Mouse (Mus musculus) frontal cortex, adult 2 months (tissue): ENCODE data around the gene Aaed1. TPM values are rescaled to one million over a fixed set of nuclear protein-coding genes. Genes with fewer than 3 reads are reported as not detected.

Experiments used
- DNase-seq, 2 experiments: peaks; one replicate each; pipeline ENCODE4 v3.0.0; 2022; ENCODE audit warnings: low spot score in 1 of 2; ENCODE audit errors: extremely low spot score in 1 of 2
- polyA plus RNA-seq: library from polyadenylated mRNA; depleted of rRNA; stranded (reverse); fragments of >200 nt; gene quantifications from 2 replicates; pipeline ENCODE4 v1.2.3, GENCODE M21; 2012

The Aaed1 gene
- polyA plus RNA-seq, 1 experiment, result 17.3 TPM

- DNase-seq, result no peak
These were observed 2.7 kb downstream of the Aaed1 start for GRCm38 (mm10) chr13:64309842-64310241.

GRCm38 (mm10) chr13:64309036-64309435, 3.5 kb downstream of the Aaed1 start:
- DNase-seq, result no peak

DNA sequence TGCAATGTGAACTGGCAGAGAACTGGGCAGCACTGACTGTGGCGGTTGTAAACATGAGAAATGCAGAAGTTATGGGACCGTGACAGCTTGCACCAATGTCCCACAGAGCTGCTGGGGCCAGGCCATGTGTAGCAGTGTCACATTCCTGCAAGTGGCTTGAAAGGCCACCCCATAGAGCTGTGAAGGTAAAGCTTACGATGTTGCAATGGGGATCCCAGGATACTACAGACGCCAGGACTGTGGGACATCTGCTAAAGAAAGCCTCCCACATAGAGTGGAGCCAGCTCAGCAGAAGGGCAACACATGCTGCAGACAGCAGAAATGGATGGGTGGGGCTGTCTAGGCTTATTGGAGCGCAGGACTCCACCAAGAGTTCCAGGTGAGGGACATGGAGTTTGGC, 5.0 kb downstream of the Aaed1 start:
- DNase-seq, result no peak

DNA sequence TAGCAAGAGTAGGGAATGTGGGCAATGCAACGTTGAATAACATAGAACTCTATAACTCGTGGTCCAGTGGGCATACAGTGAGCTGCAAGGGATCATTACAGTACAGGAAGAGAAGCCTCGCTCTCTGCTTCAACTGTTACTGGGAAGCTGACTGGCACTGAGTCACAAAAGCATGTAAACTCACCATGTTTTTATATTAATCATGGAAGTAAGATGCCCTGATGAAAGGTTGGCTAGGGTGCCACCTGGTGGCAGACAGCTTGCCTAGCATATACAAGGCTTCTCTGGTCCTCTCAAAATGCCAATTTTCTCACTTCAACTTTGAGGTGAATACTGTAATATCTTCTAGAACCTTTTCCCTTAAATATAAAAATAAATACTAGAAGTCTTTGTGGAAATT, 6.4 kb downstream of the Aaed1 start:
- DNase-seq, result peak in 1 of 2 experiments; percentile 60

DNA sequence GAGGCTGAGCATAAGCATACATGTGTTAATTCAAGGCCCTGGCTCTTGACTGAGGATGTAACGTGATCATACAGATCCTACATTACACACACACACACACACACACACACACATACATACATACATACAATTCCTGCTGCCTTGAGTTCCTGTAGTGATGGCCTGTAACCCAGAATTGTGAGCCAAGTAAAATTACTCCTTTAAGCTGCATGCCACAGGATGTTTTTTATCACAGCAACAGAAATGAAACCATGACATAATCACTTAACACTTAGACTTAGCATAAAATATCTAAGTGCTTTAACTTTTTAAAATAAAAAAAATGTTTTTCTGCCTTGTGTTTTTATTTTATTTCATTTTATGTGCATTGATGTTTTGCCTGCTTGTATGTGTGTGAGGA, 13.4 kb downstream of the Aaed1 start:
- DNase-seq, result no peak

GRCm38 (mm10) chr13:64286791-64287190, 25.7 kb downstream of the Aaed1 start:
- no peak for DNase-seq

GRCm38 (mm10) chr13:64286321-64286720, 26.2 kb downstream of the Aaed1 start:
- DNase-seq, result no peak

DNA sequence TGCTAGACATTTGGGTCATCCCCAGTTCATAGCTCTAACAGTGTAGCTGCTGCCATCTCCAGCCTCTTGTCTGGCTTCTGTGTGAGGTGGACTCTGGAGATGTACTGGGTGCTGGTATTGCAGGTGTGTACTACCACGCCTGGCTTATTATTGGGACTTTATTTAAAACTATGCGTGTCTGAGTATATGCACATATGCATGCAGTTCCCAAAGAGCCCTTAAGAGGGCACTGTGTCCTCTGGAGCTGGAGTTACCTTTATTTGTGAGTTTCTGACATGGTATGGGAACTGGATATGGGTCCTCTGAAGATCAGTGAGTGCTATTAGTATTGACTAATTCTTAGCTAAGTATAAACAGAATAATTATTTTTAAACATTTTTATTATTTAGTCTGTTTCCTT, 27.8 kb downstream of the Aaed1 start:
- no peak for DNase-seq

DNA sequence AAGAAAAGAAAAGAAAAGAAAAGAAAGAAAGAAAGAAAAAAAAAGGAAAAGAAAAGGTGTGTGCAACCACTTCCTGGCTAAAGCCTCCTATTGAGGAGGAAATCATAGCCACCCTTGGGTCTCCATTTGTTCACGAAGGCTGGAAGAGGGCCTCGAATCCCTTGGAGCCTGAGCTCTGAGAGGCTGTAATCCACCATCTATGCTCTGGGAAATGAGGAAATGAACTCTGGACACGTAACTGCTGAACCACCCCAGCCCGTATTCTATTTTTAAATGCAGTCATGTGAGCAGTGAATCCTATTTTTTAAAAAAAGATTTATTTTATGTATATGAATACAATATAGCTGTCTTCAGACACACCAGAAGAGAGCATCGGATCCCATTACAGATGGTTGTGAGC, 31.6 kb downstream of the Aaed1 start:
- DNase-seq, result no peak

DNA sequence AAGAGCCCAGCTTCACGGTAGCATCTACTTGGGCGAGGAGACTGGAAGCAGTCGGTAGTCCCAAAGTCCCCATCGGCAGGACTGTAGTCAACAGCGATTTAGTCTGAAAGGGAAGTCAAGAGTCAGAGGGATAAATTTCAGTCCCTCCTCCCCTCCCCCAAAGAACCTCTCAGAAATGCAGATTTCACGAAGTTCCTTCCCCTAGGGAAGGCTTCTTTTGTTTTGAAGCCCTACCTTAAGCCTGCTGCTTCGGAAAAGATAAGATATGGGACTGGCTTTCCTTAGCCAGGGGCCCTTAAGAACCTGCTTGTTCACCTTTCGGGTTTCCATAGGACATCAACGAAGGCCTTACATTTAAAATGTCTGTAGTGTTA, 36.8 kb downstream of the Aaed1 start:
- no peak for DNase-seq

DNA sequence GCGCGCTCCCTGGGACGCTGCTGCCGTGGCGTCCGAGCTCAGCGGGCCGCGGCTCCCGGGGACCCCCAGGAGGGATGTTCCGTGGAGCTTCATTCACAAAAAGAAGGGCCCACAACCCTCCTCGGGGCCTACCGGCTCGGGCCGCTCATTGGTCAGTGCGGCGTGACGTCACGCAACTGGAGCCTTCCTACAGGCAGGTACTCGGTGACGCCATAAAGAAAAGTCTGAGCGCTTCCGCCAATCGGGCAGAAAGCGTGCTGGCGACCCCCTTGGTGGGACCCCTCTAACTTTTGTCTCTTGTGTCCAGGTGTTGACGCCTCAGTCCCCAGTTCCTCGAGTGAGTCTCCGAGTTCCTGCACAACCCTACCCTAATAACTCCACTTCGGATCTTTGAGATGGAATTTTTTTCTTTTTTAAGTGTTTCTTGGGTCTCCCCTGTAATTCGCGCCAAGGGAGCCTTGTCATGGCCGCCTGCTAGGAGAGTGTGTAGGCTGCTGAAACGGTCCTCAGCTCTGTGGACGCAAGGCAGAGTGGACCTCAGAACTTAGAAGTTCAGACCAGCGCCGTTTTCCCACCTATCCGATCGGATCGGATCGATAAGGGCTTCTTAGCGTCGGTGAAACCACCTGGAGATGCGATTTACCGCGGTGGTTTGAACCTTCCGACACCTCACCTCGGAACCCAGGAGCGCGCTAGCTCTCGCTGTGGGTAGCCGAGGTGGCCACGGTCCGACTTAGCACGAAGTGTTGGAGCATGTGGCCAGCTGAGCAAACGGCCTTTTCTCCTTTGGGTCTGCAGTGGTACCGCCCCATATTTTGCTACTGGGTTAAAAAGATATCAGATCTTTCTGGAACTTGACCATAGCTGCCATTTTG, 37.4 kb downstream of the Aaed1 start, which contains the start of gene Cdc14b:
Cdc14b (minus strand) TSS at position 412 of the 875 bp plus-strand sequence.
- peak; percentile 40 to 66 for DNase-seq

DNA sequence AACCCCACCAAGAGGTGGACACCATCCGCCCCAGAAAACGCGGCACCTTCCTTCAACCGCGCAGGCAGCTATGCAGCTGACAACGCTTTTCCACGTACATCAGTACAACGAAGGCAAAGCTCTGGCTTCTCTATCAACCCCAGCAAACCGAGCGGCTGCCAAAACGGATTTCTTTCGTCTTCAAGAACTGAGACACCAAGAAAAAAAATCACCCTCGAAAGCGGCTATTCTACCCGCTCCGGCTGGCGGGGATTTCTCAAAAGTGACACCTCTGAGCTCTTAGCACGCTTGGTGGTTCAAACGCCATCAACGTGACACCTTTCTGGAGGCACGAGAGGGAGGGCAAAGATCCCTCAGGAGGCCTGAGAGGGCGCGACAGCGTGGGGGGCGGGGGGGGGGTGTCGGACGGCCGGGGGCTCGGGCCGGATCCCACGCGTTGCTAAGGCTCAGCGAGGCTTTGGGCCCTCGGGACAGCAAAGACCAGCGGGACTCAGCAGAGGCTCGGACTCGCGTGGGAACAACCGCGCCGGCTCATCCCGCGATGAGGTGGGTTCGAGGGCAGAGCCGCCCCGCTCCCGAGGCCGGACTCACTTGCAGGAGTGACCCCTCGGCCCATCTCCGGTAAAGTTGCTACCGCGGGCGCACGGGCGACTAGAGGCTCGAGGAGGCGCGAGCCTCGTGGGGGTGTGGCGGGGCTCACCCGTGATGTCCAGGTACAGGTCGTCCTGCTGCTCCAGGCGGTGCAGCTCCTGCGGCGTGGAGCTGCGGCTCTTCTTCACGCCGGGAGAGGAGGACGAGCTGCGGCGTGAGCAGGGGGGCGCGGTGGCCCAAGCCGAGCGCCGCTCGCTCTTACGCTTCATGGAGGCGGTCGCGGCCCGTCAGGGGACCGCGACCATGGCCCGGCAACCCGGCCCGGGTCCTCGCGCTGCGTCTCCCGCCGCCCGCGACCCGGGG, 38.3 kb downstream of the Aaed1 start:
- DNase-seq, result peak in 1 of 2 experiments; percentile 45

- no peak for DNase-seq
These were observed 39.2 kb downstream of the Aaed1 start for GRCm38 (mm10) chr13:64273352-64273751.

GRCm38 (mm10) chr13:64268384-64268783, 44.1 kb downstream of the Aaed1 start:
- DNase-seq, result no peak

DNA sequence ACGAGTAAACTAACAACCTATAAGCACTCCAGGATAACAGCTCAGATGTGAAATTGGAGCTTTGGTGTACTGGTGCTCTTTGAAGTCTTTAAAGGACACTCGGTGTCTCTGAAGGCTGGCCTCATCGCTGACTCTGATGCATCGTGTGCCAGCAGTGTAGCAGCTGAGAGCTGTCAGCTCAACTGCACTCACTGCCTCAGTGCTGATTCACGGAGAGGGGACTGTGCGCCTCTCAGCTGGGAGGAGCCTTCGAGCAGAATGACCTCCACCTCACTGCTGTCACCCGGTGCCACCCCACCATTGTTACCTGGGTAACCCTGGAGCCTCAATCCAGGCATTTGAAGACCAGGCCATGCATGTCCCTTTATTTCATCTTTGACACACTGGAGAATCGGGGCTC, 45.4 kb downstream of the Aaed1 start:
- no peak for DNase-seq

GRCm38 (mm10) chr13:64264586-64264985, 47.9 kb downstream of the Aaed1 start:
- no peak for DNase-seq

DNA sequence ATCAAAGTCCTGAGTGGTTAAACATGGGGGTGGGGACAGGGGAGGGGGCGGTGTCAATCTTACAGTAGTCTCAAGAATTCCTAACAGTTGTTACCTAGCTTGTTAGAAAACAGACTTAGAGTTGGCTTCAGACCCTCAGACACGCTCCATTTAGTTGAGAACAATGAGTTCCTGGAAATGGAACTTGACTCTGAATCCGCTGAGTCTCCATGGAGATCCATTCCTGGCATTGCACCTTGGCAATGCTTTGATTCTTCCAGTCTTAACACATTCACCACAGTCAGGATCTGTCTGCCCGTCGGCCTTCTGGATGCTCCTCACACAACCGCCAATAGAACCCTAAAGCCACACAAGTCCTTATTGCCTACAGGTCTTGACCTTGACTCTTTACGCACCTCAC, 52.6 kb downstream of the Aaed1 start:
- DNase-seq, result peak in 1 of 2 experiments; percentile 27

DNA sequence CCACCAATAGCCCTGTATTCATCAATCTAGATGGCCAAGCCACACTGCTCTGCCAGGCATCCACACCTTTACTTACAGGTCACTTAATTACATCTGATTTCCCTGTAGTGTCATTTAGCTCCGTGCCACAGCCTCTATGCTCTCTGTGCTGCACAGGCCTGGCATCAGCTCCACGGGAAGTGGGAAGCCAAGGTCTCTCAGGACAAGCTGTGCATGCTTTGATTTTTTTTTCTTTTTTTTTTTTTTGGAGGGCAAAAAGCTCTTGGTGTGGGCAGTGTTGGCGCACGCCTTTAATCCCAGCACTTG, 54.0 kb downstream of the Aaed1 start:
- DNase-seq, result no peak

- DNase-seq, result no peak
These were observed 54.5 kb downstream of the Aaed1 start for GRCm38 (mm10) chr13:64257814-64258515.

- DNase-seq, result no peak
These were observed 55.3 kb downstream of the Aaed1 start for GRCm38 (mm10) chr13:64257010-64257813.
